Mouse (Mus musculus) ZHBTc4 (cell line): ENCODE results near the gene Cspg5.

ENCODE experiments used
- DNase-seq: peaks from one replicate; pipeline ENCODE4 v3.0.0-alpha.2; 2011; ENCODE audit warnings: low read depth, low spot score

Cspg5 gene

DNA sequence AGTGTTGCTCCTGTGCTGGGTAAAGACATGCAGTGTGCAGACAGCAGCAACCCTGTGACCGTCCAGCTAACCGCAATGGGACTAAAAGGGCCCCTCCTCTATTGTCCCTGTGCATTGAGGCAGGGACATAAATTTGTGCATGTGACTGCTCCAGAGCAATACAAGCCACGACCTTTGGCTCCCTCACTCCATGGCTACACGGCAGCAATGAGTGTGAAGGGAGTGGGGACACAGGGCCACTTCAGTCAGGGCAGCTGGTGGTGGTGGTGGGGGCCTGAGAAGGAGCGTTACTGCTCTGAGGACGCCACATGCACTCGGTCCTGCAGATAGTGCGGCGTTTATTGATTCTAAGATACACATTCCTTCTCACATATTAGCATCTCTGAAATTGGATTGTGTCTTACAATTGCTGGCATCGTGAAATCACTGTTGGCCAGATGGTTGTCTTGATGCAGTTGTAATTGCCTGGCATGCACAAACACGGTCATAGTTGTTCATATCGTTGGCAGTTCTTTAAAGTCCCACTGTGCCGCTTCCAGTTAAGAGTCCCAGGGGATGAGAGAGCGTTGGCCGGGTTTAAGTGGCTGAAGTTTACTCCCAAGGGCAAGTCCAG, 11.9 kb downstream of the Cspg5 start:
- no peak for DNase-seq

DNA sequence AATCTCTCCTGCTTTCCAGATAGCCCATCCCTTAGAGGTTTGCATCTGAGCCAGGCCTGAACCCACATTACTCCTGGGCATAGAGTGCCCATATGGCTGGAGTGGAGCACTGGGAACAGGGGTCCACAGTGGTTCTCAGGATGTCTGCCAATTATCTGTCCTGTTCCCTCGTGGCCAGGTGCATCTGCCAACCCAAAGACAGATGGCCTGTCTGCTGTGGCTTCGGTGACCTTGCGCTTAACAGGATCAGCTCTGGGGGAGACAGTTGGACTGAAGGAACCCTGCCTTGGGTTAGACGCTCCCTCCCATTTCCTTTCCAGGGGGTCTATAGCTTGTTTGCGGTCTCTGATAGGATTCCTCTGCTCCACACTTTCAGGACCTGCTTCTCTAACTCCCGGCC, 15.1 kb downstream of the Cspg5 start:
- no peak for DNase-seq

DNA sequence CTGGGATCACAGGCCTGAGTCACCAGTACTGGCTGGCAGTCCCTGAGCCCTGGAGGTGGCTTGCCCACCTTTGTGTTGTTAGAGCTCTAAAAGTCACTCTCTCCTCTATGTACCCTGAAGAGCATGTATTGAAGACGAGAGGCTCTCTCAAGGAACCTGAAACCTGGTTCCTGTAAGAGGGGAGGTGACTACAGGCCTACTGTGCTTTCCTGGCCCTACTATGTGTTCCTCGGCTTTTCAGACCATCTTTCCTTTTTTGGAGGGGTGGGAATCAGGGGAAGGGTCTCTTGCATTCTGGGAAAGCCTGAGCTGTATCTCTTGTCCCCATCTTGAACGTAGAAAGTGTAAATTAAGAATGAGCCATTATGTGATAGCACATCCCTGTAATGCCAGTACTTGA, 15.5 kb downstream of the Cspg5 start:
- DNase-seq = no peak

DNA sequence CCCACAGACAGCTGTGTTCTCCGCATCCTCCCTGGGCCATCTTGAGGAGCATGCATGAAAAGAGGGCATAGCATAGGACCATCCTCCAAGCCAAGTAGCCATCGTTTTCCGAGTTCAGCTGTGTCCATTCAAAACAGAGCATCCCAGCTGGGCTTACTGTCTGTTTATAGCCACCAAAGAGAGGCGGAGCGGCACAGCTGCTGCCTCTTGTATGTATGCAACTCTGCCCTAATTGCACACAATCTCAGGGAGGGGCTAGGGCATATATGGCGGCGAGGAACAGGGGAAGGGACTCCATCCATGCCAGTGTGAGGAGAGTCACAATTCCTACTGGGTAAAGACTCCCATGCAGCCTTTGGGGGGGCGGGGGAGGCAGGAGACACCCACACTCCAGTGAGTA, 19.6 kb downstream of the Cspg5 start:
- DNase-seq = no peak

DNA sequence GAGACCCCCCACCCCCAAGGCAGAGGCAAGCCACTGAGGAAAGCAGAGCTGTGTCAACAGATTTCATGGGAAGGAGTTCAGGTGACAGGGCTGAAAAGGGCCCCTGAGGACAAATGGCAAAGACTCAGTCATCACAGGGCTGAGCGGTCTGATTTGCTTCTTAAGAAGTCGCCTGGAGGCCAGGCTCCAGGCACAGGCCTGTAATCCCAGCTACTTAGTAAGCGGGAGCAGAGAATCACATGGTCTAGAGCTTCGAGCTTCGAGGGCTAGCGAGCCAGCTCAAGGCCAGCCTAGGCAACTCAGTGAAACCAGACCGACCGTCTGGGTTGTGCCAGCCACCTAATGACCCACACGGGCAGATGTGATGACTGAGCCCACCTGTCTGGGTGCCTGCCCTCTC, 21.4 kb downstream of the Cspg5 start:
- no peak for DNase-seq

DNA sequence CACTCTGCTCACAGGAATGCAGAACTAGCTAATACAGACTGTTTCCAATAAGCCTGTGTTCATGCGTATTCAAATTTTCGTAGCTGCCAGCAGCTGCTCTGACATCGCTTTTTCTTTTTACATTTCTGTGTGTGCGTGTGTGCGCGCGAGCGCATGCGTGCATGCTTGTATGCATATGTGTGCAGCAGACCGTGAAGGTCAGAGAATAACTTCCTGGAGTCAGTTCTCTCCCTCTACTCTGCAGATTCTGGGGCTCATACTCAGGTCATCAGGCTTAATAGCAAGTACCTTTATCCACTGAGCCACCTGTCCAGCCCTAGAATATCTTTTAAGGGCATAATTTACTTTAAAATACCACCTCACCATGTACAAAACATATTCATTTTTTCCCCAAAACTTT, 24.8 kb downstream of the Cspg5 start:
- DNase-seq = no peak

DNA sequence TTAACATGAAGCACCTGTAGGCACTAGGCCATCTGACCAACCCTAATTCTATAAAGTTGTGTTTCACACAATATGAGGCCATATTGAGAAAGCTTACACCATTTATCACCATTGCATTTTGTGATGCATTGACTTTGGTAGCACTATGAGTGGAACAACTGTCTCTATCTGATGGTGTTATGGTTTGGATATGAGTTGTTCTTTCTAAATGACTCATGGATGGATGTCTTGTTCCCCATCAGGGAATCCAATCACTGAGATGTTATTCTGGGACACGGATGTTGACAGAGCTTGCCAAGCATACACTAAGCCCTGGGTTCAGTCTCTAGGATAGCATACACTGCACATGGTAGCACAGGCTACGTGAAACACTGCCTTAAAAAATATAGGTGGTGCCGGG, 28.7 kb downstream of the Cspg5 start:
- DNase-seq = no peak

DNA sequence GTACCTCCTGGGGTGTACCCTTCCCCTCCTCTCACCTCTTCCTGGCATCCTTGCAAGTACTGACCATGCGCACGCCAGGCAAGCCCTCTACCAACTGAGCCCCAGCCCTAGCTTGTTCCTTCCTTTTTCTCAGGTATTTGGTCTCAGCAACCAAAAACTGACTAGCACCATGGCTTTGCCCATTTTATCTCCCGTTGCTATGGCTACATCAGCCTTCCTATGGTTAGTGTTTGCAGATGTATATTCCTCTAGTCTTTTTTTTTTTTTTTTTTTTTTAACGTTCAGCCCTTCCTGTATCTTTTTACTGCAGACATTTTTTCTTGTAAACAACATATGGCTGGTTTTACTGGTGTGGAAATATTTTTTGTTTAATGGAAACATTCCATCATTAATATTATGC, 29.9 kb downstream of the Cspg5 start:
- DNase-seq = no peak

DNA sequence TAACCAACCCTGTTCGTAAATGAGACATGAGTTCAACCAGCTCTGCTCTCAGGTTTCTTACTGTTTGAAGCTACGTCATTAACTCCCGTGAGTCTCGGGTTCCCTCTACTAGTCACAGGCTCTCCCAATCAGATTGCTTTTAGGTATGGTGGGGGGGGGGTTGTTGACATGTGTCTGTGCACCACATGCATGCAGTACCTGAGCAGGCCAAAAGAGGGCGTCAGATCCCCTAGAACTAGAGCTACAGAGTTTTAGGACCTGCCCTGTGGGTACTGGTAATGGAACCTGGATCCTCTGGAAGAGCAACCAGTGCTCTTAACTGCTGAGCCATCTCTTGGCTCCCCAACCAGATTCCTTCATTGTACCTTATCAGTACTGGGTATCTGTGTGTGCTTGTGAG, 32.3 kb downstream of the Cspg5 start:
- peak; percentile 93 for DNase-seq

DNA sequence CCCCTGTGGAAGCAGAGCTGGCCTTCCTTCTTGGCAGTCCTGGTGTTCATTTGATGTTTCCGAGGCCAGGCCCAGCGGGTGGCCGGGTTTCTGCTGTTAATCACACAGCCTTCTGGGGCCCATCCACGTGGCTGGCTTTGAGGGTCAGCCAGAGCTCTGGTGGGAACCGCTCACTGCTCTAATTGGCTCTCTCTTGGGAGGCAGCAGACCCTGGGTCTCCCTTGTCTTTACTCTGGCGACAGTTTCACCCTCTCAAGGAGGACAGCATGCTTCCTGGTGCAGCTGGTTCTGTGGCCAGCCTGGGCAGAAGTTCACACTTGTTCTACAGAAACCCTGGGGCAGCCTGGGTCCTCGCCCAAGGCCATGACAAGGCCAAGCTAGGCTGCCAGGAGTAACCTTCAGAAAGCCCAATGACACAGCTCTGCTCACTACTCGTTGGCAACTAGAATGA, 33.9 kb downstream of the Cspg5 start:
- no peak for DNase-seq

DNA sequence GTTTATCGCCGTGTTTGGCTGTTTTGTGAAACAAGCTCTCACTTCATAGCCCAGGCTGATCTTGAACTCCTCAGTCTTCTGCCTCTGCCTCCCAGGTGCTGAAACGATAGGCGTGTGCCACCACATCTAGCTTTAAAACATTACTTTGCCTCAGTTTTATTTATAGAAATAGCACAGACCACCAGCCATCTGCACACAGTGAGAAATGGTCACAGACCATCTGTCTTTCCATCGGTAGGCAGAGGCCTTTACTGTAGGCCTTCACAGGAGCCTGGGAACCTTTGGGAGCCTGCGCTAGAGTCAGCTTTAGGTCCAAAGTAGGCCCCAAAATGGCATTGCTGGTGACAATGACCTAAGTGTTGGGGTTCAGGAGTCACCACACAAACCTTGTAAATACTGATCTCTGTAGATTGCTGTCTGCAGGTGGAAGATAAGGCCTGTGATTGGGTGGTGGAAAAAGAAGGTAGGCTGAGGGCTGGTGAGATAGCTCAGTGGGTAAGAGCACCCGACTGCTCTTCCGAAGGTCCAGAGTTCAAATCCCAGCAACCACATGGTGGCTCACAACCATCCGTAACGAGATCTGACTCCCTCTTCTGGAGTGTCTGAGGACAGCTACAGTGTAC, 40.6 kb downstream of the Cspg5 start:
- no peak for DNase-seq

DNA sequence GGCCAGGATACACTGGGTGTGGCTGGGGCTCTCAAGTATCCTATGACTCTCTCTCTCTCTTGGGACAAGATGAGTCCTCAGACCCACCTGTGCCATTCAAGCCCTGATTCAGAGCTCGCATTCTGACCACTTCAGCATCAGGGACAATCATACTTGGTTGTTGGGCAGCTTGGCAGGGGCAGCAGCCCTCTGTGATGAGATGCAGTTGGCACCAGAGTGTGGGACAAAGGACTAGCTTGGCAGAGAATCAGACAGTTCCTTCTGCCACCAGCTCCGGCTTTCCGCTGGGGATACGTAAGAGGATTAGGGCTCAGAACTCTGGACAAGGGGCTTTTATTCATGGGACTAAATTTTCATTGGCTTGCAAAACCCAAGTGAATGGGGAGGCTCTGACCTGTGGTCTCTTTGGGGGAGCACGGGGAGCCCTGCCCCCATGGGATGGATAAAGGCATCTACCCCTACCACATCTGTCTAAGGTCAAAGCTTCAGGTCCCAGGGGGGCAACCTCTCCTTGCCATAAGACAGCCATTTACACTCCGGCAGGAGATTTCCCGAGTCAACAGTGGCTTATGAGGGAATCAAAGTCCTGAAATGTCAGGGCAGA, 43.8 kb downstream of the Cspg5 start:
- DNase-seq = no peak

DNA sequence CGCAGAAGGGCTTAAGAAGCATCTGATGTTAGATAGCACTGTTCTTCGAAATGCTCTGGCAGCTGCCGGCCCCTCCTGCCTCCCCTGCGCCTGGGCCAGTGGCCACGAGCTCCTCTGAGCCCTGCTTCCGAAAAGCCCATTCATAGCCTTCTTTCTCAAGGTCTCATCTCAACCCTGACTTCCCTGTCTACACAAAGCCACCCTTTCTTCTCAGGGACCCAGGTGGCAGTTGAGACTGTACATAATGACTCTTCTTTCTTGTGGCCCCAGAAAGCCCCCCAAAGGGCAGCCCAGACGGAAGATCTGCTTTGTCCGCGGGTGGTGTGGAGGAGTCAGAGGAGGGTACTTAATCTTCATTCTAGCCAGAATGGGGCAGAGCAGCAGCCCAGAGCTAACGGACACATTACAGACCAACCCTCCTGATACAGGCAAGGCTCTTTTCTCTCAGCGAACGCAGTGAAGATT, 49.7 kb downstream of the Cspg5 start:
- no peak for DNase-seq

DNA sequence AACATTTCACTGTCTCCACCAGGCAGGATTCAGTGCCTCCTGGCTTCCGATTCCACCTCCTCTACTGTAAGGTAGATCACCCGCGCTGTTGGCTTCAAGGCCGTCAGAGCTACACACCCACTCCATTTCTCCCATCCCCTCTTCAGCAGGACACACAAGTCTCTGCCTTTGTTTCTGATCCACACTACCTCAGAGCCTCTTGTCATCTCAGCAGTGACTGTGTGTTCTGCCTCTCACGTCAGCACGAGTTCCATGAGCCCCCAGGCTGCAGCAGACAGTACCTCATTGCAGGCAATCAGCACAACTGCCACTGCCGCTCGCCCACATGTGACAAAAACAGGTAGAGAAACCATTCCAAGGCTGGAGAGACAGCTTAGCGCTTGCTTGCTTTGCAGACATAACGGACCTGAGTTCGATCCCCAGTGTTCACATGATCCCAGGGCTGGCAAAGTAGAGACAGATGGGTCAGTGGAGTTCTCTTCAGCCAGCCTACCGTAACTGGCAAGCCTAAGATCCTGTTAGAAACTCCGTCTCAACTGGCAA, 50.4 kb downstream of the Cspg5 start:
- peak; percentile 28 for DNase-seq

DNA sequence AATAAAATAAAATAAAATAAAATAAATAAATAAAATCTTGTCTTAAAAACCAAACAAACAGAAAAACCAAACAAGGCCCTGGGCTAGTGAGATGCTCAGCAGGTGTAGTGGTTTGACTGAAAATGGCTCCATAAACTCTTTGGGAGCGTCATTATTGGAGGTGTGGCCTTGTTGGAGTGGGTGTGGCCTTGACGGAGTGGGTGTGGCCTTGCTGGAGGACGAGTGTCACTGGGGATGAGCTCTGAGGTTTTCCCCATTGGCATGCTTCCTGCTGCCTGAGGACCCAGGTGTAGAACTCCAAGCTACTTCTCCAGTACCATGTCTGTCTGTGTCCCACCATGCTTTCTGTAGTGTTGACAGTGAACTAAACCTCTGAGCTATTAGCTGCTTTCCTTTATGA, 51.2 kb downstream of the Cspg5 start:
- DNase-seq = peak; percentile 73

DNA sequence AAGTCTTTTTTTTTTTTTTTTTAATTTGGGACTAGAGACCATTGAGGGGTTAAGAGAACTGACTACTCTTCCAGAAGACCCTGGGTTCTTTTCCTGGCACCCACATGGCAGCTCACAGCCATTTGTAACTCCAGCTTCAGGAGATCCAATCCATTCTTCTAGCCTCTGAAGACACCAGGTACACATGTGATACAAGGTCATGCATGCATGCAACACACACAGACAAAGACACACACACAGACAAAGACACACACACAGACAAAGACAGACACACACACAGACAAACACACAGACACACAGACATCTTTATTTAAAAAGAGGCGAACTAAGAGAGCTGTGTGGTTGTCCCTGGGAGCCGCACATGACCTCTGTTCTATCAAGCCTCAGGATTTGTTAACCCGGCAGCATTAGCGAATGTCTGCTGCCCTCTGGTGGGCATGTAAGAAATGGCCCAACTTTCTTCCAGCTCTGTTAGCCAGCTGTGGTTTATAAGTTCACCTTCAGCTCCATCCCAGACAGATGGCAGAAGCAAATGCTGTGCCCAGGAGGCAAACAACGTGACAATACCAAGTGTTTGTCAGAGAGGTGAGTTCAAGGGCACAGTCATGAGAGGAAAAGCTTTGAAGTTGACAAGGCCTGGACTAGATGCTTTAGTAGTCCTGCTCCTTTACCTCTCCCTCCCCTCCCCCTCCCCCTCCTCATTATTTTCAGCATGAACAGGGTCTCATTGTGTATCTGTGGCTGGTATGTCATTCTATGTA, 53.5 kb downstream of the Cspg5 start:
- peak; percentile 94 for DNase-seq

DNA sequence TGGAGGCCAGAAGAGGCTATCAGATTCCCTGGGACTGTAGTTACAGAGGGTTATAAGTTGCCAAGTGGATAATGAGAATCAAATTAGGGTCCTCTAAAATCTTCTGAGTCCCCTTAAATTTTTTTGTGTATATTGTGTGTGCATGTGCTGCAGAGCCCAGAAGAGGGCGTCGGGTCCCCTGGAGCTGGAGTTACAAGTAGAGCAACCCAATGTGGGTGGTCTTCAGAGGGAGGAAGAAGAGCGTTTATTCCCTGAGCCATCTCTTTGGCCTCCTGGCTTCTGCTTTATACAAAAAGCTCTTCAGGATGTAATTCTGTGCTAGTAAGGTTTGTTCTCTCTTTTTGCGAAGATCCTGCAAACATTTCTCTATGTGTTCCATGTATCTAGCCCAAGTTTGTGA, 60.9 kb downstream of the Cspg5 start:
- DNase-seq = peak; percentile 77

DNA sequence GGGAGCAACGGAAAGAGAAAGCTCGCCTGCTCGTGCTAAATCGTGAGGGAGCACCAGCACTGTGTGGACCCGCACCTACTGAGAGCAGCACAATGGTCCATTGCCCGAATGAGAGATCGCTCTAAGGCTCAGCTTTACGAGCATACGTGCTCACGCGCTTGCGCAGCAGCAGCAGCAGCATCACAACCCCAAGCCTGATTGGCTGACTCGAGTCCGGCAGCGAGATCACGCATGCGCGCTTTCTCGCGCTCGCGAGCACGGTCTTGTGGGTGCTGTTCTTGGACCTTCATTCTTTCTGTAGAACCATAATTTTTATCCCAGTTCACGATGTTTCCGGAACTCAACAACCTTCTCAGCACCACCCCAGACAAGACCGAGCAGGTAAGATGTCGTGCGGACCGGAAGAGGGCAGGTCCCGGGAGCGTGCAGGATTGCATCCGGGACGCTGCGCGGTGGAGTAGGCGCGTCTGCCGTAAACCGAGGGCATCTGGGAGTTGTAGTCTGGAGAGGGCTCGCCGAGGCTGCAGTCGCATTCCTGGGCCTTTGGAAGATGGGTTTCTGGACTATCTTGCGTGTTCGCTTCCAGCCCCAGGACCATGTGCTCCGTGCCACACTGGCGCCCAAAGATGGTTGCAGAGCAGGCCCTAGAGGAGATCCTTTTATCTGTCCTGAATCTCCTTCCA, 61.5 kb downstream of the Cspg5 start, which contains the start of gene Elp6:
Gene Elp6 (plus strand): TSS at position 205 of the 683 bp plus-strand sequence.
- DNase-seq = peak; percentile 97

DNA sequence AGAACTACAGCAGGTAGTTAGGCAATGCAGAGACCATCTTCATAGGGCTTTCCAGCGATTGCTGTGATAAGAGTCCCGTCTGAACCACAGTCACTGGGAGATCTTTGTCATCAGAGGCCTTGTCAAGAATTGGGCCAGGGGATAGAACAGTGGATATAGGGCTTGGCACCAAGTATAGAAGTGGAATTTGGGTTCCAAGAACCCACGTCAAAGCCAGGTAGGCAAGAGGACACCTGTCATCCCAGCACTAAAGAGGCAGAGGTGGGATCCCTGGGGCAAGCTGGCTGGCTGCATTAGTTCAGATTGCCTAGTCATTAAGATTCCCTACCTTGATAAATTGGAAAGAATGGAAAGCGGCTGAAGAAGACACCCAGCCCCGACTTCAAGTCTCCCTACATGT, 62.8 kb downstream of the Cspg5 start:
- DNase-seq = no peak
